In genomic region chr15:103163182-103163919, GRCm38 (mm10) we compare ENCODE assay signal across 1 mouse cellular context.
A peak's percentile ranks its signal among the peaks of the same experiment; 100 is the strongest.
TF ChIP-seq lines count a peak whose summit lies in the region.

No protein-coding gene starts in this region.

TF ChIP-seq in CH12.LX, 34 proteins besides CTCF, POLR2A, EP300 and RAD21 (continued from another document):
- TF ChIP-seq MAX (IDR thresholded peaks at IDR 0.05; ENCODE audit: low read length) (no peak; the same call in 1 of the 2 replicates), MYC (IDR thresholded peaks at IDR 0.05; ENCODE audit: low read depth, low read length) (no peak; the same call in 1 of the 2 replicates), KAT2A (IDR thresholded peaks at IDR 0.05; ENCODE audit: insufficient replicate concordance, low read length) (peak; percentile 99)
